Mouse (Mus musculus): ENCODE data around the gene Xkr7.

GRCm38 (mm10) chr2:153053896-153054295 lies 22.2 kb downstream of the Xkr7 start:
- TF ChIP-seq CTCF (IDR thresholded peaks at IDR 0.05; ENCODE audit: insufficient read depth, low read length) (no peak), POLR2A (IDR thresholded peaks at IDR 0.05; ENCODE audit: borderline replicate concordance, extremely low read depth, low read depth, low read length) (no peak)
